Mouse (Mus musculus) neural tube, embryonic 10.5 days (tissue): ENCODE results near the gene Crx.

Experiments used
- DNase-seq: peaks from one replicate; pipeline ENCODE4 v3.0.0-alpha.2; 2017; ENCODE audit warnings: low spot score; ENCODE audit errors: extremely low spot score

Crx gene

GRCm38 (mm10) chr7:15864104-15864503 is 15.7 kb downstream of the Crx start:
- DNase-seq = no peak

DNA sequence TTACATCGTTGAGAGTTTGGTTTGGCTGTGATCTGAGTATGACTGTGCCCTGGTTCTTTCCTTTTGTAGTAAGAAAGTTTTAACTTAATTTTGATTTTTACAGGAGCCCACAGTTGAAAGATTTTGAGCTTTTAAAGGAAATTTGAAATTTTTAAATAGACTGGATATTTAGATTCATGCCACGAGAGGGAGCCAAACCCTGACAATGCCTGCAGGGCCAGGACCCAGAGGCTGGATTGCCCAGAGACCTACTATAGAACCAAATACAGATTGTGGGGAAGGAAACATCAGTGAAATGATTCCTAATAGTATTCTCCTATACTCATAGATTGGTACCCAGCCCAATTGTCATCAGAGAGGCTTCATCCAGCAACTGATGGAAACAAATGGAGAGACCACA is 20.1 kb downstream of the Crx start:
- DNase-seq = no peak

- no peak for DNase-seq
Measured at GRCm38 (mm10) chr7:15839578-15839977, 40.2 kb downstream of the Crx start, which contains the start of gene Obox6. Obox6 (minus strand) TSS chr7:15839678.
